Mouse (Mus musculus): ENCODE measurements at regions not wholly inside any gene's neighbourhood (a gene's known extent, or its start where the extent isn't known, plus 50 kb on each side); places are given as distances from the start of the nearest gene placed in this dataset.

DNA sequence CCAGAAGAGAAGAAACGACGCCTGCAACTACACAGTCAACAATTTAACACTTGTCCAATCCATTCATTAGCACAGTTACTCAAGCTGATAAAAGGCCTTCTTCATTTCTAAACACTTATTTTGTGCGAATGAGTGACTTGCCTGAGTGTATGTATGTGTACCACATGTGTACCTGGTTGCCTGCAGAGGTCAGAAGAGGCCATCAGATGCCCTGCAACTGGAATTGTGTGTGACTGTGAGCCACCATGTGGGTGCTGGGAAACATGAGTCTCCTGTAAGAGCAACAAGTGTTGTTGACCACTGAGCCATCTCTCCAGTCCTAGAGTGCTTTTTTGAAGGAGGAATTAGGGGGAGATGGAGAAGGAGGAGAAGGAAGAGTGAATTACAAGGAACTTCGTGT, 90.2 kb upstream of the Foxq1 start:
- TF ChIP-seq GATA1 (IDR thresholded peaks at IDR 0.05; ENCODE audit: borderline replicate concordance, low read length) (no peak), FLI1 (IDR thresholded peaks at IDR 0.05; ENCODE audit: low read length) (no peak)
